Comparison of ENCODE assay signal across 21 mouse cellular contexts in genomic region chr7:141056976-141057375, GRCm38 (mm10). TPM values are rescaled to one million over a fixed set of nuclear protein-coding genes. Genes with fewer than 3 reads are reported as not detected.
"Had no signal": no experiment of that assay in that cellular context is flagged by ENCODE, and none has a peak within 500 bp of the region (broad histone marks: within the 10 kb centered on the region; RNA-seq: fewer than 3 reads in every experiment).

No protein-coding gene starts in this region.

- H3K27me3 ChIP-seq: midbrain, embryonic 13.5 days; neural tube, embryonic 15.5 days had no signal

- H3K9ac ChIP-seq: liver, embryonic 12.5 days; lung, embryonic 15.5 days; midbrain, embryonic 13.5 days; neural tube, embryonic 15.5 days had no signal

- DNase-seq: lung, postnatal 14 days; right cerebral cortex, adult 18-20 months; thymus, adult 18-20 months; thymus, postnatal 14 days had no signal

- H3K27ac ChIP-seq: kidney, postnatal 0 days; left cerebral cortex, adult 2 months; limb, embryonic 10.5 days; liver, embryonic 12.5 days; lung, embryonic 15.5 days; macrophage; midbrain, embryonic 13.5 days; neural tube, embryonic 15.5 days had no signal

- H3K4me3 ChIP-seq: left cerebral cortex, adult 2 months; limb, embryonic 10.5 days; liver, embryonic 12.5 days; lung, embryonic 15.5 days; midbrain, embryonic 13.5 days; myocyte; neural tube, embryonic 15.5 days had no signal

- H3K4me2 ChIP-seq: liver, embryonic 12.5 days; lung, embryonic 15.5 days; midbrain, embryonic 13.5 days; neural tube, embryonic 15.5 days had no signal

- H3K36me3 ChIP-seq: liver, embryonic 12.5 days; lung, embryonic 15.5 days had no signal

- H3K9me3 ChIP-seq: lung, embryonic 15.5 days; midbrain, embryonic 13.5 days; neural tube, embryonic 15.5 days had no signal

- ATAC-seq: liver, embryonic 12.5 days; midbrain, embryonic 13.5 days had no signal

RNA-seq across cellular contexts. Expression of gene B4galnt4, which starts 3.9 kb away (rescaled TPM):
- polyA plus RNA-seq: macrophage had no signal

RNA-seq across cellular contexts. Expression of gene Pkp3, which starts 21.0 kb away (rescaled TPM):
- total RNA-seq: layer of hippocampus, adult 8-10 months; layer of hippocampus, postnatal 25 days; left cerebral cortex, adult 2 months had no signal
- polyA plus RNA-seq: macrophage; midbrain, postnatal 0 days had no signal

RNA-seq across cellular contexts. Expression of gene Gm17387, which starts 28.0 kb away (rescaled TPM):
- total RNA-seq: layer of hippocampus, adult 8-10 months; layer of hippocampus, postnatal 25 days; left cerebral cortex, adult 2 months; left cerebral cortex, postnatal 14 days; midbrain, postnatal 0 days had no signal
- polyA plus RNA-seq: kidney, postnatal 0 days; limb, embryonic 10.5 days; limb, embryonic 14.5 days; liver, embryonic 12.5 days; liver, embryonic 16.5 days; lung, embryonic 15.5 days; macrophage; midbrain, embryonic 13.5 days; midbrain, postnatal 0 days; myocyte; neural tube, embryonic 11.5 days; neural tube, embryonic 15.5 days; stomach, embryonic 14.5 days had no signal

RNA-seq across cellular contexts. Expression of gene Ifitm6, which starts 39.3 kb away (rescaled TPM):
- total RNA-seq: layer of hippocampus, postnatal 25 days; left cerebral cortex, postnatal 14 days had no signal
- polyA plus RNA-seq: limb, embryonic 10.5 days; neural tube, embryonic 11.5 days; stomach, embryonic 14.5 days had no signal
